Mouse (Mus musculus) retina, embryonic 14.5 days (tissue): ENCODE data around the gene Igfbpl1.

Source experiments
- DNase-seq: peaks from one replicate; pipeline ENCODE4 v3.0.0-alpha.2; 2015; ENCODE audit warnings: low spot score

Igfbpl1 gene

DNA sequence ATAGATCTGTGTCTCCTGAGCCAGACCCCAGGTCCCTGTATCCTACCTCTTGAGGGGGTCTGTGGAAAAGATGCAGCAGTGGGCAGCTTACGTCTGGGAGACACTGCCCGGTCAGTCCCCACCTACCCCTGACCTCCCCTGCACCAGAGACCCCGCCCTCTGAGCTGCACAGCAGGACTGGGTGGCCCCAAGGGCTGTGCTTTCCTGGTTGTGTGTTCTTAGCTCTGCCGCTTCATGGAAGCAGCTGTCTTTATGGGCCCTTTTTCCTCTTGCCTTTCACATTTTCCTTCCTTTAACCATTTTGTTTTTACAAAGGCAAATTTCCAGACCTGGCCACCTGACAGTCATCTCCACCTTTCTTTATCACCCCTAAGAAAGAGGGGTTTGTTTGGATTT lies 56.1 kb downstream of the Igfbpl1 start:
- DNase-seq: no peak

DNA sequence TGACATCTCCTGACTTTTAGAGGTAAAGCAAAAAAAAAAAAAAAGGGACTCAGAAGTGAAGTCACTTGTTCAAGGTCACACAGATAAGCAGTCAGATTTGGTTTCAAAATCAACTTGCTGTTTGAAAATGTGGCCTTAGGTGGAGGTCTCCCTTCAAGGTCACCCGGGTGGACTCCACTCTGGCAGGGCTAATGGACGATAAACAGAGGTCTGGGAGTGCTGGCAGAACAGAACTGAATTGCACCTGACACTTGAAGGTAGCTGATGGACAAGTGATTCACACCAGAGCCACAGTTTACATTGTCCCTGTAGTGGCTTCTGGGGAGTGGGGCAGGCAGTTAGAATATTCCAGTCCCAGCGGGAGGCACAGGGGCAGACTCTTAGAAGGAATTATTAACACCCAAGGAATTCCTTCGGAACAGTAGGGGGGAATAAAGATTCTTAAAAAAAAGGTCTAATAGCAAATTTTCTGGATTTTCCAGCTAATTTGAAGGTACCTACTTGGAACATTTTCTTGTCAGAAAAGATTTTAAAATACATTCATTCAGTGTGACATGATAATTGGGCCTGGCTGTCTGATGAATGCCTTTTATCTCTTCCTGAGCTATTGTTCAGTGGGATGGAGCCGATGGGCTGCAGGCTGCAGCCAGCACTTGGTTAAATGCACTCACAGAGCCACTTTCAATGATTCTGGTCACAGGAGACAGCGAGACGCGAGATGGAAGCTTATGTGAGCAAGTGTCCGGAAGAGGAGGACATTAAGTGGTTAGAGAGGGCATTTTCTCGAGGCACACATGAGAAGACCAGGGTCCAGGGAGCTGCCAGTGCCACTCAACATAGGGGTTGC lies 56.7 kb downstream of the Igfbpl1 start:
- DNase-seq: peak; percentile 69

DNA sequence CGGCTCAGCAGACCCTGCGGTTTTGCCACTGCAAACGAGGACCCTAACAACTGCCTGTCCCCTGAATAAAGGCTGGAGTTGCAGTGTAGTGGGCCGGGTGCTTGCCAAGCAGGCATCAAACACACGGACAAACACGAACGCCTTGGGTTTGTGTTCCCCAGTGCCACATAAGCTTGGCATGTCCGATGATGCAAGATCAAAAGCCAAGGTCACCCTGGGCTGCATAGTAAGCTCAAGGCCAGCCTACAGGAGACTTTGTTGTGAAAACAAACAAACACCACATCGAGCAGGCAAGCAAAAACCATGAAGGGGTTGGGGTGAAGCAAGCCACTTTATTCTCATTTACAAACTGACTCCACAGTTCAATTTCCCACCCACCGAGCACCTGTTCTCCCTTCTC lies 57.6 kb downstream of the Igfbpl1 start:
- no peak for DNase-seq

- no peak for DNase-seq
Measured at GRCm38 (mm10) chr4:45767891-45768558, 58.7 kb downstream of the Igfbpl1 start.

DNA sequence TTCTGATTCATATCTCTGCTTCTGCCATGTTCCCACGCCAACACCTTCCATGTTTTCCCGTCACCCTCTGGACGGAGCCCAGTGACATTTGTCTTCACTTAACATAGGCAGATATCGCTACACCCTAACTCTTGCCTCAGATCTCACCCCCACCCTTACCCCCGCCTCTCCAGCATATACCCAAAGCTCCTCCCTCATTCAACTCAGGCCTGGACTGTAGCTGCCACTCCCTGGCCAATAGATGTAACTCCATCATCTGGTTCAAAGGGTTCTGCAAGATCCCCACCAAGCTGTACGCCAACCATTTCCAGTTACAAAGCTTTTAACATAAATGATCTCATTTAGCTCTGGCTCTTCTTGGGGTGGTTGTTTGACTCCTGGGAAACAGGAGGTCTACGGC lies 59.9 kb downstream of the Igfbpl1 start:
- DNase-seq: no peak

DNA sequence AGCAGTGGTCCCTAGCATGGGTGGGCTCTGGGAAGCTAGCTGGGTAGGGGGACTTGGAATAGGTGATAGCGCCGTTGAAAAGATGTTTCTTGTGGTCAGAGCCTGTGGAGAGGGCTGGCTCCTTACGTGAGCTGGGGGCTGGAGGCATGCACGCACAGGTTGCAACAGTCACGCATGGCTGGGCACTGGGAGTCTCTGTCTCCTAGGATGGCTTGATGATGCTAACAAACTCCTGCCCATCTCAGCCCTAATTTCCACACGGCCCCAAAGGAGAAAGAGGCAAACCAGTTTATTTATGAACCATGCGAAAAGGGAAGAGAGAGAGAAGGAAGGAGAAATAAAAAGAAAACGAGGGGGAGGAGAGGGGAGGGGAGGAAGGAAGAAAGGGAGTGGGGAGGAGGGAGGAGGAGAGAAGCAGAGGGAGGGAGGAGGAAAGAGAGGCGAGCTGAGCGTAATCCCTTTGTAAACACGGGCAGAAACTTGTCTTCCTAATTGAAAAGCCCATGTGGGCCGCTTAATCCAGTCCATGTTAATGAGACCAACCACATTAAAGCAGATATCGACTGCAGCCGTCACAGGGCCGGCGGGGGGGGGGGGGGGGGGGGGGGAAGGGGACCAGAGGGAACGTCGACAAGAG lies 61.0 kb downstream of the Igfbpl1 start:
- peak; percentile 66 for DNase-seq

- no peak for DNase-seq
Measured at GRCm38 (mm10) chr4:45765121-45765564, 61.6 kb downstream of the Igfbpl1 start.

GRCm38 (mm10) chr4:45764141-45764494 lies 62.6 kb downstream of the Igfbpl1 start:
- DNase-seq: no peak

- DNase-seq: no peak
Measured at GRCm38 (mm10) chr4:45763288-45764140, 63.2 kb downstream of the Igfbpl1 start.

DNA sequence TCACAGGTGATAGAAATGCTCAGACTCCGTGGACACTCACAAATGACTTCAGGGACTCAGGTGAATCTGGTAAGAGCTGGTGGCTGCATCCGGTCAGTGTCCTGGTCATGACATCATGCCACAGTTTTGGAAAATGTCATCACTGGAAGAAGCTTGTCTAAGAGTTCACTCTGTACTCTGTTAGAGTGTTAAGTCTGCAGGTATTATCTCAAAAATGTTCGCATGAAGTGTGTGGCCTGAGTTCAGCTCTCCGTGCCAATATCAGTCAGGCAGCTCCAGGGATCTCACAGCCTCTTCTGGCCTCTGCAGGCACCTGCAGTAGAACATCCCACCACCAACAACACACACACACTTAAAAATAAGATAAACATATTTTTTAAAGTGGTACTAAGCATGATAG lies 64.1 kb downstream of the Igfbpl1 start:
- DNase-seq: no peak
